Mouse (Mus musculus) brain, adult 10 weeks (tissue): ENCODE data around the gene Rnf138rt1. TPM values are rescaled to one million over a fixed set of nuclear protein-coding genes. Genes with fewer than 3 reads are reported as not detected.

ENCODE experiments used
- polyA plus RNA-seq: library from polyadenylated mRNA; stranded (reverse); fragments of 350-450 nt; fragmentation: Illumina TruSeq; extraction: RNeasy Lipid Tissue Mini Kit (QIAGEN cat#74804); gene quantifications from one replicate; pipeline ENCODE4 v1.2.3, GENCODE M21; 2015; ENCODE audit warnings: low read depth, low replicate concordance

Gene Rnf138rt1
- 1.9 TPM for polyA plus RNA-seq

DNA sequence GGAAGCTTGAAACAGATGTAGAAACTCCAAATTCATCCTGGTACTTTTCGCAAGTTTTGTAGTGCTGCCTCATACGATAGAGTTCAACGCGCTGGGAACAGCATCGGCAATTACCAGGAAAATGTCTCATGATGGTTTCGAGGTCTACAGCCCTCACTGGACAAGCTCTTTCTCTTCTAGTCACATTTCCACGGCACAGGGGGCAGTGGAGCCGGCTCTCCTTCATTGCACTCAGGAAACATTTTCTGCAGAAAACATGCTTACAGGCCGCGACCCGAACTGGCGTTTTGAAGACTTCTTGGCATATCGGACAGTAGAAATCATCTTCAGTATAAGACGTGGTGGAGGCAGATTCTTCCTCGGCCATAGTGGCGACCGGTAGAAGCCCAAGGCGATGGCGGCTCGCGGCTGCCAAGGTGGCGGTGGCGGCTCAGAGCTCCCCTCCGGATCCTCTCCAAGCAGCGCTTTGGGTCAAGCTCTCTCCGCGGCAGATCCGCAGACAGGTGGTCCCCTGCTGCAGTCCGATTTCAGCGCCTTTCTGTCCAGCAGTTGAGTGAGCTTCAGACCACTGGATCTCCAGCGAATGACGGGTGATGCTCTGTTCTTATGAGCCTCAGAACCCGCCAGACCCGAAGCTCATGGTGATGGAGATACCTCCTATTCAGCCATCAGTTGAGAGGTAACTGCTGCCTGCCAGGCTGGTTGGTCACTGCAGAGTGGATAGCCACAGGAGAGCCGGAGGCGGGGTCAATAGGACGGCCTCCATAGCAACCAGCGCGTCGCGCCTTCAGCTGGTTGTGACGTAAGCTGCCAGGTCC lies at the start of gene Rnf138rt1:
Gene Rnf138rt1 (minus strand): TSS at position 713 of the 818 bp plus-strand sequence.

Other genes starting within 250 kb of the Rnf138rt1 start
- gene Grpr, start 211.7 kb downstream of the Rnf138rt1 start, polyA plus RNA-seq, result 0.57 TPM
- gene Ap1s2, start 147.7 kb upstream of the Rnf138rt1 start, polyA plus RNA-seq, result 65.9 TPM
- 41.9 TPM for gene Zrsr2, start 197.3 kb upstream of the Rnf138rt1 start, polyA plus RNA-seq